Mouse (Mus musculus) heart, embryonic 14.5 days (tissue): ENCODE data around the gene Alms1. TPM values are rescaled to one million over a fixed set of nuclear protein-coding genes. Genes with fewer than 3 reads are reported as not detected.
"Not testable (repeated sequence)": the region's sequence is repeated elsewhere in the genome, so short reads cannot be mapped to it uniquely, and the experiment has no call there.

Experiments
- ATAC-seq: fragments of 200-750 bp; cut with Nextera tagmentation; 2 replicates; pipeline ENCODE4 v1.8.0; 2017; ENCODE audit warnings: low read depth, moderate TSS enrichment; ENCODE audit not compliant: insufficient number of reproducible peaks, insufficient read depth, low FRiP score
- H3K27ac ChIP-seq, 2 experiments: fragments of 200-500 bp in 1 of 2; fragments of 300-500 bp in 1 of 2; sonication (generic) in 1 of 2; replicated peaks in 1 of 2; 2 replicates each; pipeline ENCODE4 v1.5.1; 2012 to 2014; ENCODE audit warnings: low read depth in 2 of 2, low read length in 2 of 2, control low read depth in 1 of 2, mild to moderate bottlenecking in 1 of 2, mixed read lengths in 1 of 2; ENCODE audit not compliant: control insufficient read depth in 1 of 2, insufficient read depth in 1 of 2
- H3K27me3 ChIP-seq: fragments of 300-500 bp; sonication (generic); 2 replicates; pipeline ENCODE4 v1.6.1; 2014; ENCODE audit warnings: mild to moderate bottlenecking, low read length, control low read depth; ENCODE audit not compliant: control insufficient read depth, insufficient read depth
- H3K36me3 ChIP-seq: fragments of 300-500 bp; sonication (generic); 2 replicates; pipeline ENCODE4 v1.6.1; 2014; ENCODE audit warnings: mild to moderate bottlenecking, control low read depth, low read length, mixed read lengths; ENCODE audit not compliant: control insufficient read depth, insufficient read depth
- H3K4me1 ChIP-seq, 2 experiments: fragments of 200-500 bp in 1 of 2; fragments of 300-500 bp in 1 of 2; sonication (generic) in 1 of 2; 2 replicates each; pipeline ENCODE4 v1.6.1; 2012 to 2014; ENCODE audit warnings: low read length in 2 of 2, control low read depth in 1 of 2, mixed read lengths in 1 of 2; ENCODE audit not compliant: control insufficient read depth in 2 of 2, insufficient read depth in 2 of 2
- H3K4me2 ChIP-seq: fragments of 300-500 bp; sonication (generic); 2 replicates; pipeline ENCODE4 v1.6.1; 2014; ENCODE audit warnings: mild to moderate bottlenecking, low read length
- H3K4me3 ChIP-seq, 2 experiments: fragments of 200-500 bp in 1 of 2; fragments of 300-500 bp in 1 of 2; sonication (generic) in 1 of 2; 2 replicates each; pipeline ENCODE4 v1.5.1; 2012 to 2014; ENCODE audit warnings: low read length in 2 of 2, mild to moderate bottlenecking in 2 of 2, control low read depth in 1 of 2, low read depth in 1 of 2, moderate library complexity in 1 of 2; ENCODE audit not compliant: control insufficient read depth in 1 of 2, insufficient read depth in 1 of 2
- H3K9ac ChIP-seq: fragments of 300-500 bp; sonication (generic); 2 replicates; pipeline ENCODE4 v1.6.1; 2014; ENCODE audit warnings: mild to moderate bottlenecking, low read length
- H3K9me3 ChIP-seq: fragments of 300-500 bp; sonication (generic); 2 replicates; pipeline ENCODE4 v1.6.1; 2016; ENCODE audit warnings: low read length, control low read depth; ENCODE audit not compliant: control insufficient read depth
- WGBS: fragments of 180-500 bp; shearing (Covaris S2); extraction: QIAGEN DNeasy Blood & Tissue Kit; methylation state at CpG from one replicate; pipeline ENCODE4 v1.1.7; 2014; 5-methylcytosine and 5-hydroxymethylcytosine counted together
- polyA plus RNA-seq: library from polyadenylated mRNA; unstranded; fragments of >200 nt; fragmentation: Nextera tagmentation; extraction: Ambion mirVana; gene quantifications from 2 replicates; pipeline ENCODE4 v1.2.1, GENCODE M21; 2014

The Alms1 gene
- polyA plus RNA-seq, 1 experiment from 2014 or later, result 2.8 TPM

DNA sequence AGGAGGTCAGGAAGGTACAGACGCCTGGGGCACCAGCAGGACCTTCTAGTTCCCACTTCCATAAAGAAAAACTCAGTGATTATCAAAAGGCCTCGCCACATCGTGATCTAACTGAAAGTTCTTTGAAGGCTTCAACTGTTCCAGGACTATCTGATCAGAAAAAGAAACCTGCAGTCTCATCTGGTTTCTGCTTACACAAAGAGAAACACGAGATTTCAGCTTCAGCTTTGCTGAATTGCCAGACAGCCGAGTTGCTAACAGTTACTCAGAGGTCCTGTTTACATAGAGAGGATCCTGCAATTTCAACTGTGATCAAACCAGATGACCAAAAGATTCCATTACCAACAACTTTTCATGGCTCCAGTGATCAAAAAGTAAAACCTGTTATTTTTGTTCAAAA is 34.3 kb downstream of the Alms1 start:
- Histone ChIP-seq H3K9me3 (no peaks in the 10 kb centered on the region), H3K4me1 (no peaks in the 10 kb centered on the region), H3K4me2 (no peak overlapping the region), H3K4me3 (no peak overlapping the region), H3K27me3 (no peaks in the 10 kb centered on the region), H3K36me3 (peaks cover 68% of the 10 kb centered on the region), H3K27ac (no peak overlapping the region), H3K9ac (no peak overlapping the region)
- ATAC-seq, result no peak
- WGBS, result 87% methylated on average over 5 of the region's 5 CpGs

DNA sequence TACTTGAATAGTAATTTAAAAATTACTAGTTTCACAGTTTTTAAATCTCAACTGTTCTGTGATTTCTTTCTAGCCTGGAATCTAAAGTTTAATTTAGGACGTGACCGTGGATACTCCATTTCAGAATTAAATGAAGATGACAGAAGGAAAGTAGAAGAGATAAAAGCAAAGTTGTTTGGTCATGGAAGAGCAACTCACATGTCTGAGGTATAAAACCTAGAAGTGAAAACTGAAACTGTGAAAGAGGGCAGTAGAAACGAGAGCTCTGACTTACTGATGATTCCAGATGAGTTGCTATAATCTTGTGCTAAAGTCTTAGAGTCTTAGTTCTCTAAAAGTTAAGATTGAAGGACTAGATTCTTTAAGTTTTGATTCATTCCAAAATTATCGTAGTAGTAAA is 37.2 kb downstream of the Alms1 start:
- H3K27me3 ChIP-seq, result no peaks in the 10 kb centered on the region
- no peak overlapping the region for H3K27ac ChIP-seq
- WGBS, result 95% methylated on average over 4 of the region's 4 CpGs
- H3K4me2 ChIP-seq, result no peak overlapping the region
- H3K4me1 ChIP-seq, result no peaks in the 10 kb centered on the region
- H3K9ac ChIP-seq, result no peak overlapping the region
- no peak for ATAC-seq
- no peaks in the 10 kb centered on the region for H3K9me3 ChIP-seq
- H3K4me3 ChIP-seq, result no peak overlapping the region
- H3K36me3 ChIP-seq, result peaks cover 75% of the 10 kb centered on the region

DNA sequence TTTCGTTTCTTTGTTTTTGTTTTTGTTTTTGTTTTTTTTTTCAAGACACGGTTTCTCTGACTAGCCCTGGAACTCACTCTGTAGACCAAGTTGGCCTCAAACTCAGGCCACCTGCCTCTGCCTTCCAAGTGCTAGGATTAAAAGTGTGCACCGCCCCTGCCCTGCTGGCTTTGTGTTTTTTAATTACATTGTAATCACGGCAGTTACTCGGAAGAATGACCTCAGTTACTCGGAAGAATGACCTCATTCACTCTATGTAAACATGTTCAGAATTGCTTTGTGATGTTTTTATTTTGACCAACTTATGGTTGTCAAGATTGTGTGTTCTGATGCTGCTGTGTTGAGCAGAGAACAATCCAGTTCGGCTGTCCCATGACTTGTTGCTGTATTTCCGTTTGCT is 45.8 kb downstream of the Alms1 start:
- Histone ChIP-seq H3K27me3 (no peaks in the 10 kb centered on the region), H3K9me3 (no peaks in the 10 kb centered on the region), H3K4me2 (no peak overlapping the region), H3K4me1 (no peaks in the 10 kb centered on the region), H3K9ac (no peak overlapping the region), H3K27ac (no peak overlapping the region), H3K36me3 (peaks cover 20% of the 10 kb centered on the region), H3K4me3 (no peak overlapping the region)
- WGBS, result 73% methylated on average over 8 of the region's 8 CpGs
- ATAC-seq, result no peak

DNA sequence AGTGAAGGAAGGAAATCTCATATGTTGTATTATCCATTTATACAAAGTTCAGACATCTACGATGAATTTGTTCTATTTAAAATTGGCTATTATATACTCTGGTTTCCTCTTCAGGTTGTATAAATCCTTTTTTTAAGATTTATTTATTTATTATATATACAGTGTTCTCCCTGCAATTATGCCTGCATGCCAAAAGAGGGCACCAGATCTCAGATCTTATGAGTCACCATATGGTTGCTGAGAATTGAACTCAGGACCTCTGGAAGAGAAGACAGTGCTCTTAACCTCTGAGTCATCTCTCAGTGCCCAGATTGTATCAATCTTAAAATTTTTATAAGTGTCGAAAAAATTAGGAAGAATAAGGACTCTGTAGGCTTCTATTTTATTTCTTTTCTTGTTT is 65.9 kb downstream of the Alms1 start:
- peaks cover 9% of the 10 kb centered on the region for H3K36me3 ChIP-seq
- no peak for ATAC-seq
- no peaks in the 10 kb centered on the region for H3K9me3 ChIP-seq
- no peak overlapping the region for H3K27ac ChIP-seq
- H3K4me1 ChIP-seq, result peaks cover 0 to 6% of the 10 kb centered on the region in 2 experiments; a peak in 2 of 4 replicates
- H3K27me3 ChIP-seq, result no peaks in the 10 kb centered on the region
- H3K4me2 ChIP-seq, result no peak overlapping the region
- H3K4me3 ChIP-seq, result no peak overlapping the region
- no peak overlapping the region for H3K9ac ChIP-seq
- 97% methylated on average over 2 of the region's 2 CpGs for WGBS

DNA sequence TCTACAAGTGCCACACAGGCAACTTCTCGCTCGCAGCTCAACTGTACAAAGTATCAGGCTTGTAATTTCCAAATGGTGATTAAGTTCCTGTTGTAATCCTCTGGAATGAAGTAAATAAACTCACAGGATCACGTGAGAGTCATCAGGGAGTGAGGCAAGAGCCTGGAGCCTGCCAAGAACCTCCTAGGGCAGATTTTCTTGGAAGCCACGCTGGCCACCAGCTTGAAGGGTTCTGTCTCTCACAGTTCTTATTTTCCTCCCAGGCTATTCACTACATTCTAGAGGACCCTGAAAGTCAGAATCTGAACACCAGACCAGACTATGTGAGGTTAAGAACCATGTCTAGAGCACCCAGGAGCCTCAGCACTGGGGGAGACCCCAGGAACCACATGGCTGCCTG is 114.6 kb downstream of the Alms1 start:
- 71% methylated on average over 2 of the region's 4 CpGs for WGBS
- not testable (repeated sequence) for H3K9ac ChIP-seq, H3K4me2 ChIP-seq, H3K27ac ChIP-seq, H3K4me1 ChIP-seq, H3K4me3 ChIP-seq, H3K9me3 ChIP-seq, H3K36me3 ChIP-seq, H3K27me3 ChIP-seq, ATAC-seq

DNA sequence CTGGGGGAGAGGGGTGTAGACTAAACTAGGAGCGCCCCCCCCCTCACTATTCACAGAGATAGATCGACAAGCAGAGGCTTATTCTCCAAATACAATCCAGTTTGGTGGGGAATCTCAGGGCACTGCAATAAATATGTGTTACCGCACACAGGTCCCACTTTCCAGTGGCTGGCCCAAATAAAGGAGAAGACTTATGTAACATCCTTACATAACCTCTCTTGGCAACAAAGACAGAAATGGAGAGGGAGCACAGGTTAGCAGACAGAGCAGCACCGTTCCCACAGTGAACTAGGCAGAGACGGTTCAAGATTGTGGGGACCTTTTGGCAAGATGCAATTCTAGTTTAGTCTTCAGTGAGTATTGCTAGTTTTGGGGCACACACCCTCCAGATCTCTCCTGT is 121.9 kb downstream of the Alms1 start:
- not testable (repeated sequence) for H3K27me3 ChIP-seq, H3K9ac ChIP-seq, H3K4me3 ChIP-seq, H3K36me3 ChIP-seq, H3K4me1 ChIP-seq, H3K9me3 ChIP-seq, ATAC-seq, H3K27ac ChIP-seq, H3K4me2 ChIP-seq
- 90% methylated on average over 5 of the region's 5 CpGs for WGBS

DNA sequence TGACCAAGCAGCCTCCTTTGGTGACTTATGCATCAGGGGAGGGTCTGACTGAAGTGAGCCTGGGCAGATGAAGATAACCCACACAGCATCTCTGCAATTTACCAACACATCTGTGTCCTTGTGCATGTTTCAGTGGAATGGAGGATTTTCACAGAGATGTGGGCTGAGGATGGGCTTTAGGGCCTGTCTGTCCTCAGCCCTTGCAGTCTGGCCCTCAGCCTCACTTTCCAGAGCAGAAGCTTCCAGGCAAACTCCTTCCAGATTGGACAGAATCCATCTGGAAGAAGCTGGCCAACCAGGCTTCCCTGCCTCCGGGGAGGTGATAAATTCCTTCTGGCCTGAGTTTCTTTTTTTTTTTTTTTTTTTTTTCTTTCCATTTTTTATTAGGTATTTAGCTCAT is 122.3 kb downstream of the Alms1 start:
- not testable (repeated sequence) for H3K4me1 ChIP-seq, H3K36me3 ChIP-seq, H3K9ac ChIP-seq, H3K27ac ChIP-seq, H3K4me2 ChIP-seq, ATAC-seq, H3K27me3 ChIP-seq, H3K4me3 ChIP-seq, H3K9me3 ChIP-seq
- WGBS, result no CpG with 5 or more reads among the region's 1 CpGs

DNA sequence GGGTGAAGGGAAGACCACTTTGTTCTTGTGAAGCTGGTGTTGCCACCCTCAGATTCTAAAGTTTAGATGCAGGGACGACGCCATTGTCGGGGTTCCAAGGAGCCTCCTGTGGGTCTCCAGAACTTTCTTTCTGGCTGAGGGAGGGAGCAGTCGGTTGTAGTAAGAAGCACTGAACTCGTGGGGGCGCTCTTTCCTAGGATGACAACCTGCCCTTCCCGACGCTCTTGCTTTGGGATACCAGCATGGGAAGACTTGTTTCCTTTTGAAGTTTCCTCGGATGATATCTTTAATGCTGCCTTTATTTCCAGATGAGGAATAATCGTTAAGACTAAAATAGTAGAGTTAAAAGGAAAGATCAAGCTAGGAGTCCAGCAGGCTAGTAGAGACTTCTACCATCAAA is 125.8 kb downstream of the Alms1 start, which contains the start of gene Nat8f7:
Gene Nat8f7 (minus strand): TSS at position 101 of the 400 bp plus-strand sequence.
- not testable (repeated sequence) for H3K4me2 ChIP-seq, H3K4me3 ChIP-seq, H3K27ac ChIP-seq, ATAC-seq, H3K9me3 ChIP-seq, H3K9ac ChIP-seq, H3K4me1 ChIP-seq, H3K36me3 ChIP-seq, H3K27me3 ChIP-seq
- 81% methylated on average over 9 of the region's 10 CpGs for WGBS
